Mouse (Mus musculus): ENCODE data around the gene Nfyc. TPM values are rescaled to one million over a fixed set of nuclear protein-coding genes. Genes with fewer than 3 reads are reported as not detected.

Nfyc gene
- polyA plus RNA-seq (2014; fragmentation: Nextera tagmentation; extraction: Ambion mirVana): 95.9 and 96.4 TPM in 2 replicates

- ATAC-seq (ENCODE audit: low FRiP score) (no peak), DNase-seq (ENCODE audit: low spot score) (no peak)
- Histone ChIP-seq H3K9ac (no peak within 1 kb of the TSS), H3K9me3 (ENCODE audit: control insufficient read depth, low read length) (no peaks in the 10 kb centered on the region), H3K4me3 (replicated peaks; ENCODE audit: low read length) (no peak within 1 kb of the TSS), H3K4me2 (replicated peaks) (no peak within 1 kb of the TSS), H3K4me1 (replicated peaks; ENCODE audit: control insufficient read depth, insufficient read depth, low read length) (no peaks in the 10 kb centered on the region), H3K27ac (no peak within 1 kb of the TSS), H3K36me3 (replicated peaks; ENCODE audit: control insufficient read depth, insufficient read depth) (no peaks in the 10 kb centered on the region), H3K27me3 (ENCODE audit: control insufficient read depth, insufficient read depth, low read length) (no peaks in the 10 kb centered on the region)
- WGBS: 88% methylated on average over 4 of the region's 4 CpGs
Observed at GRCm38 (mm10) chr4:120831472-120831871, at the start of gene Nfyc. Nfyc (minus strand) TSS chr4:120831572.

- no peak overlapping the region for H3K4me2 ChIP-seq (replicated peaks)
- H3K36me3 ChIP-seq (replicated peaks; ENCODE audit: control insufficient read depth, insufficient read depth): no peaks in the 10 kb centered on the region
- WGBS: 59% methylated on average over 6 of the region's 6 CpGs
Observed at GRCm38 (mm10) chr4:120880731-120881432, 49.5 kb upstream of the Nfyc start.

GRCm38 (mm10) chr4:120879386-120879785, 48.0 kb upstream of the Nfyc start:
- H3K27me3 ChIP-seq (ENCODE audit: control insufficient read depth, insufficient read depth, low read length): no peaks in the 10 kb centered on the region
- H3K9ac ChIP-seq: no peak overlapping the region
- H3K27ac ChIP-seq: no peak overlapping the region
- no peaks in the 10 kb centered on the region for H3K9me3 ChIP-seq (ENCODE audit: control insufficient read depth, low read length)
- no peak overlapping the region for H3K4me2 ChIP-seq (replicated peaks)
- no peak overlapping the region for H3K4me3 ChIP-seq (replicated peaks; ENCODE audit: low read length)
- ATAC-seq (ENCODE audit: low FRiP score) (no peak), DNase-seq (ENCODE audit: low spot score) (no peak)
- H3K36me3 ChIP-seq (replicated peaks; ENCODE audit: control insufficient read depth, insufficient read depth): no peaks in the 10 kb centered on the region
- WGBS: 36% methylated on average over 4 of the region's 4 CpGs
- peaks cover 18% of the 10 kb centered on the region for H3K4me1 ChIP-seq (replicated peaks; ENCODE audit: control insufficient read depth, insufficient read depth, low read length)

More at GRCm38 (mm10) chr4:120880731-120881432, 49.5 kb upstream of the Nfyc start:
- Histone ChIP-seq H3K4me3 (replicated peaks; ENCODE audit: low read length) (no peak overlapping the region), H3K27ac (no peak overlapping the region), H3K9ac (no peak overlapping the region), H3K4me1 (replicated peaks; ENCODE audit: control insufficient read depth, insufficient read depth, low read length) (peaks cover 21% of the 10 kb centered on the region), H3K9me3 (ENCODE audit: control insufficient read depth, low read length) (no peaks in the 10 kb centered on the region), H3K27me3 (ENCODE audit: control insufficient read depth, insufficient read depth, low read length) (no peaks in the 10 kb centered on the region)
- ATAC-seq (ENCODE audit: low FRiP score) (no peak), DNase-seq (ENCODE audit: low spot score) (no peak)

- WGBS: 59% methylated on average over 3 of the region's 3 CpGs
- H3K27me3 ChIP-seq (ENCODE audit: control insufficient read depth, insufficient read depth, low read length): no peaks in the 10 kb centered on the region
- H3K27ac ChIP-seq: no peak overlapping the region
- H3K9ac ChIP-seq: no peak overlapping the region
- peaks cover 18% of the 10 kb centered on the region for H3K4me1 ChIP-seq (replicated peaks; ENCODE audit: control insufficient read depth, insufficient read depth, low read length)
- no peak overlapping the region for H3K4me2 ChIP-seq (replicated peaks)
- H3K9me3 ChIP-seq (ENCODE audit: control insufficient read depth, low read length): no peaks in the 10 kb centered on the region
- ATAC-seq (ENCODE audit: low FRiP score): no peak
- no peaks in the 10 kb centered on the region for H3K36me3 ChIP-seq (replicated peaks; ENCODE audit: control insufficient read depth, insufficient read depth)
- DNase-seq (ENCODE audit: low spot score): no peak
- no peak overlapping the region for H3K4me3 ChIP-seq (replicated peaks; ENCODE audit: low read length)
Observed at GRCm38 (mm10) chr4:120878728-120879127, 47.4 kb upstream of the Nfyc start.

DNA sequence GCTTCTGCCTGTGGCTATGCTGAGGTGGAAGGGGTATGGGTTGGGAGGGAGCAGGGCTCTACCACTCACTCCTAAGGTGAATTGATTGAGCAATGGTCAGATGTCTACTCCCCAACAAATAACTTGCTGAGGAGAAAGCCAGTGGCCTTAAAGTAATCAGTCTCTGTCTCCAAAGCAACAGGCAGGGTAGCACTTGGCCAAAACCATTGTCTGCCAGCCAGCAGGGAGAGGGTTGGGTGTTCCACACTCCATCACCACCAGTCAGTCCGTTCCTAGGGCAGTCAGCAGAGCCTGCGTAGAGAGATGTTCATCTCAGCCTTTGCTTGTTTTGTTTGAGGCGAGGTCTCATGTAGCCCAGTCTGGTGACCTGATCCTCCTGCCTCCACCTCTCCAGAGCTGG, 44.6 kb upstream of the Nfyc start:
- Histone ChIP-seq H3K27ac (no peak overlapping the region), H3K4me2 (replicated peaks) (no peak overlapping the region), H3K4me3 (replicated peaks; ENCODE audit: low read length) (no peak overlapping the region), H3K9ac (no peak overlapping the region), H3K27me3 (ENCODE audit: control insufficient read depth, insufficient read depth, low read length) (no peaks in the 10 kb centered on the region), H3K36me3 (replicated peaks; ENCODE audit: control insufficient read depth, insufficient read depth) (no peaks in the 10 kb centered on the region), H3K4me1 (replicated peaks; ENCODE audit: control insufficient read depth, insufficient read depth, low read length) (0 out of 2 replicates have a peak, but pooled peaks cover 6% of the 10 kb centered on the region), H3K9me3 (ENCODE audit: control insufficient read depth, low read length) (no peaks in the 10 kb centered on the region)
- ATAC-seq (ENCODE audit: low FRiP score) (no peak), DNase-seq (ENCODE audit: low spot score) (no peak)
- 45% methylated on average over 3 of the region's 3 CpGs for WGBS

DNA sequence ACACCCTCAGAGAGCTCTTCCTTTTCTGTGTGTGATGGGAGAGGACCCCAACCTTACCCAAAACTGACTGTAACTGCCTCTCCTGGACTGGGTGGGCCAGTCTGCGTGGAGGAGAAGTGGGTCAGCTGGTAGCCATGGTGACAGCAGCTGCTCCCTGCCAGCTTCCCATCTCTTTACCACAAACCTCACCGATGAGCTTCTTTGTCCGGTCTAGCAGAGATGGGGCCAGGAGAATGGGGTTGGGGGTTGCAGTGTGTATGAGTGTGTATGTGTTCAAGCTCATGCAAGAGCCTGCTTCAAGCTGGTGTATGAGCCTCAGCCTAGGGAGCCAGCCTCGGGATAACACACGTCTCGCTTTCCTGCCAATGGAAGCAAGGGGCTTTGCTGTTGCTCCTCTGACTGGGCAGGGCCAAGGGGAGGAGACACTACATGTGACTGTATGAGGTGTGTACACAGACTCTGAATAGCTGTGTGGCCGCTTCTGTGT, 38.9 kb upstream of the Nfyc start:
- Histone ChIP-seq H3K27ac (0 out of 2 replicates have a peak overlapping the region, but pooled peaks have one; percentile 24), H3K4me1 (replicated peaks; ENCODE audit: control insufficient read depth, insufficient read depth, low read length) (peaks cover 12% of the 10 kb centered on the region), H3K4me3 (replicated peaks; ENCODE audit: low read length) (no peak overlapping the region), H3K9me3 (ENCODE audit: control insufficient read depth, low read length) (no peaks in the 10 kb centered on the region), H3K4me2 (replicated peaks) (no peak overlapping the region), H3K9ac (0 out of 2 replicates have a peak overlapping the region, but pooled peaks have one; percentile 17), H3K27me3 (ENCODE audit: control insufficient read depth, insufficient read depth, low read length) (no peaks in the 10 kb centered on the region), H3K36me3 (replicated peaks; ENCODE audit: control insufficient read depth, insufficient read depth) (no peaks in the 10 kb centered on the region)
- 31% methylated on average over 7 of the region's 7 CpGs for WGBS
- DNase-seq (ENCODE audit: low spot score) (no peak), ATAC-seq (ENCODE audit: low FRiP score) (peak; percentile 46; the same call in 1 of the 2 replicates)

DNA sequence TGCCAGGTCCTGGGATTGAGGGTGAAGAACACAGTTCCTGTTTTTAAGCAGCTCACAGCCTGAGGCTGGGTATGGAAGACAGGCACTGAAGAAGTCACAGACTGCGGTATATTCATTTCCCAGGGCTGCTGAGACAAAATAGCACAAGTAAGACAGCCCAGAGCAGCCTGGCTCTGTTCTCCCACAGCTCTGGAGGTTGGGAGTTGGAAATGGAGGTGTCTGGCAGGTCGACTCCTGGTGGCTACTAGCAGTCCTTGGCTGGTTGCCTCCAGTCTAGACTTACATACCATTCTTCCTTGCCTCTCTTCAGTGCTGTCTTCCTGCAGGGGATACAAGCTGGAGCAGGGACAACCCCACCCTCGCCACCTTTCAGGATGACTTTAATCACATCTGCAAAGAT, 37.6 kb upstream of the Nfyc start:
- Histone ChIP-seq H3K27me3 (ENCODE audit: control insufficient read depth, insufficient read depth, low read length) (no peaks in the 10 kb centered on the region), H3K4me2 (replicated peaks) (no peak overlapping the region), H3K27ac (no peak overlapping the region), H3K9ac (no peak overlapping the region), H3K4me1 (replicated peaks; ENCODE audit: control insufficient read depth, insufficient read depth, low read length) (peaks cover 12% of the 10 kb centered on the region), H3K4me3 (replicated peaks; ENCODE audit: low read length) (no peak overlapping the region), H3K9me3 (ENCODE audit: control insufficient read depth, low read length) (no peaks in the 10 kb centered on the region), H3K36me3 (replicated peaks; ENCODE audit: control insufficient read depth, insufficient read depth) (no peaks in the 10 kb centered on the region)
- WGBS: 79% methylated on average over 3 of the region's 3 CpGs
- DNase-seq (ENCODE audit: low spot score) (no peak), ATAC-seq (ENCODE audit: low FRiP score) (no peak)

GRCm38 (mm10) chr4:120868246-120868645, 36.9 kb upstream of the Nfyc start:
- Histone ChIP-seq H3K27ac (no peak overlapping the region), H3K27me3 (ENCODE audit: control insufficient read depth, insufficient read depth, low read length) (no peaks in the 10 kb centered on the region), H3K9ac (no peak overlapping the region), H3K9me3 (ENCODE audit: control insufficient read depth, low read length) (no peaks in the 10 kb centered on the region), H3K36me3 (replicated peaks; ENCODE audit: control insufficient read depth, insufficient read depth) (no peaks in the 10 kb centered on the region), H3K4me1 (replicated peaks; ENCODE audit: control insufficient read depth, insufficient read depth, low read length) (peaks cover 12% of the 10 kb centered on the region), H3K4me3 (replicated peaks; ENCODE audit: low read length) (no peak overlapping the region), H3K4me2 (replicated peaks) (no peak overlapping the region)
- WGBS: 70% methylated on average over 5 of the region's 5 CpGs
- ATAC-seq (ENCODE audit: low FRiP score): no peak
- DNase-seq (ENCODE audit: low spot score): no peak

DNA sequence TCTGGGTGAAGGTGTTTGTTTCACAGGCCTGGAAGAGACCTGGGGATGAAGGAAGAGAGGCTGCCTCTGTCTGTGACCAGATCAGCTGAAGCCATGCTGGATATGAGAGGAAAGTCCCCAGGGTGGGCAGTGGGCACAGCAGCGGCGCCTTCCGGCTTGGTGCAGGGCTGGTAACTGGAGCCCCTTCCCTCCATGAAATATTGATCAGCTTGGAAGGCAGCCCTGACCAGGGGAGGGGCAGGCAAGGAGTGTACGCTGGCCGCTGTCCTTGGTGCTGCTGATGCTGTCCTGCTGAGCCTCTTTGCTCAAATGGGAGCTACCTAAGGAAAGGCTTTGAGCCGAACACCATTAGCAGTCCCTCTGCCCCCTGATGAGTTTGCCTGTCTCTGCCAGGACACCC, 34.8 kb upstream of the Nfyc start:
- peak; percentile 48 for DNase-seq (ENCODE audit: low spot score)
- Histone ChIP-seq H3K36me3 (replicated peaks; ENCODE audit: control insufficient read depth, insufficient read depth) (no peaks in the 10 kb centered on the region), H3K9me3 (ENCODE audit: control insufficient read depth, low read length) (no peaks in the 10 kb centered on the region), H3K4me2 (replicated peaks) (no peak overlapping the region), H3K4me3 (replicated peaks; ENCODE audit: low read length) (no peak overlapping the region), H3K9ac (peak overlapping the region; percentile 28; the same call in 1 of the 2 replicates), H3K4me1 (replicated peaks; ENCODE audit: control insufficient read depth, insufficient read depth, low read length) (peaks cover 12% of the 10 kb centered on the region), H3K27me3 (ENCODE audit: control insufficient read depth, insufficient read depth, low read length) (no peaks in the 10 kb centered on the region), H3K27ac (no peak overlapping the region)
- ATAC-seq (ENCODE audit: low FRiP score): peak; percentile 43; the same call in 1 of the 2 replicates
- WGBS: 6% methylated on average over 6 of the region's 6 CpGs

Data from hindbrain, embryonic 14.5 days (tissue).